Mouse (Mus musculus) cortical plate, adult 2 months (tissue): ENCODE data around the gene Ssr1.

Source experiments
- CTCF ChIP-seq: fragments of 200-500 bp; IDR thresholded peaks from 2 replicates; pipeline ENCODE4 v1.5.1; 2011; ENCODE audit warnings: mild to moderate bottlenecking, control low read depth, low read length; ENCODE audit not compliant: insufficient read depth; ENCODE audit errors: extremely low read depth
- POLR2A ChIP-seq: fragments of 200-500 bp; IDR thresholded peaks from 2 replicates; pipeline ENCODE4 v1.6.1; 2011; ENCODE audit warnings: mild to moderate bottlenecking, low read length, control low read depth; ENCODE audit not compliant: insufficient read depth; ENCODE audit errors: extremely low read depth

- TF ChIP-seq CTCF (no peak), POLR2A (no peak)
Observed at GRCm38 (mm10) chr13:38002461-38002860, 8.4 kb upstream of the Ssr1 start.
